Mouse (Mus musculus) neural tube, embryonic 15.5 days (tissue): Measurements from ENCODE around the gene Pwp2. TPM values are rescaled to one million over a fixed set of nuclear protein-coding genes. Genes with fewer than 3 reads are reported as not detected.

Experiments
- ATAC-seq: fragments of 200-750 bp; cut with Nextera tagmentation; 2 replicates; pipeline ENCODE4 v1.8.0; 2017; ENCODE audit warnings: mild to moderate bottlenecking, moderate TSS enrichment, moderate library complexity; ENCODE audit not compliant: low FRiP score
- H3K27ac ChIP-seq: fragments of 300-500 bp; sonication (generic); replicated peaks from 2 replicates; pipeline ENCODE4 v1.5.1; 2015; ENCODE audit warnings: mild to moderate bottlenecking, inconsistent platforms
- H3K27me3 ChIP-seq: fragments of 300-500 bp; sonication (generic); replicated peaks from 2 replicates; pipeline ENCODE4 v1.6.1; 2015; ENCODE audit warnings: inconsistent platforms
- H3K36me3 ChIP-seq: fragments of 300-500 bp; sonication (generic); 2 replicates; pipeline ENCODE4 v1.6.1; 2015; ENCODE audit warnings: inconsistent platforms
- H3K4me1 ChIP-seq: fragments of 300-500 bp; sonication (generic); 2 replicates; pipeline ENCODE4 v1.6.1; 2015; ENCODE audit warnings: inconsistent platforms
- H3K4me2 ChIP-seq: fragments of 300-500 bp; sonication (generic); 2 replicates; pipeline ENCODE4 v1.6.1; 2015; ENCODE audit warnings: inconsistent platforms, mild to moderate bottlenecking, moderate library complexity
- H3K4me3 ChIP-seq: fragments of 300-500 bp; sonication (generic); replicated peaks from 2 replicates; pipeline ENCODE4 v1.5.1; 2015; ENCODE audit warnings: mild to moderate bottlenecking, inconsistent platforms
- H3K9ac ChIP-seq: fragments of 300-500 bp; sonication (generic); replicated peaks from 2 replicates; pipeline ENCODE4 v1.6.1; 2015; ENCODE audit warnings: mild to moderate bottlenecking, inconsistent platforms
- H3K9me3 ChIP-seq: fragments of 300-500 bp; sonication (generic); replicated peaks from 2 replicates; pipeline ENCODE4 v1.6.1; 2016; ENCODE audit warnings: inconsistent platforms
- WGBS: fragments of 180-500 bp; shearing (Covaris S2); methylation state at CpG from one replicate; pipeline ENCODE4 v1.1.7; 2015; ENCODE audit warnings: mixed read lengths; 5-methylcytosine and 5-hydroxymethylcytosine counted together
- polyA plus RNA-seq: library from polyadenylated mRNA; unstranded; fragments of >200 nt; fragmentation: Nextera tagmentation; extraction: Ambion mirVana; gene quantifications from 2 replicates; pipeline ENCODE4 v1.2.1, GENCODE M21; 2015

Gene Pwp2
- polyA plus RNA-seq, 1 experiment from 2014 or later = 14.8 TPM

- no peak overlapping the region for H3K27ac ChIP-seq
- peaks cover 39% of the 10 kb centered on the region for H3K36me3 ChIP-seq
- peaks cover 13% of the 10 kb centered on the region for H3K4me1 ChIP-seq
- H3K9ac ChIP-seq = no peak overlapping the region
- H3K27me3 ChIP-seq = no peaks in the 10 kb centered on the region
- peak; percentile 13; the same call in 1 of the 2 replicates for ATAC-seq
- H3K4me3 ChIP-seq = no peak overlapping the region
- no peak overlapping the region for H3K4me2 ChIP-seq
- 90% methylated on average over 16 of the region's 16 CpGs for WGBS
- H3K9me3 ChIP-seq = no peaks in the 10 kb centered on the region
Observed at GRCm38 (mm10) chr10:78160369-78161095, 24.4 kb downstream of the Pwp2 start.

- no peaks in the 10 kb centered on the region for H3K27me3 ChIP-seq
- H3K9me3 ChIP-seq = no peaks in the 10 kb centered on the region
- H3K9ac ChIP-seq = 0 out of 2 replicates have a peak overlapping the region, but pooled peaks have one; percentile 26
- H3K4me3 ChIP-seq = 0 out of 2 replicates have a peak overlapping the region, but pooled peaks have one; percentile 9
- peaks cover 9% of the 10 kb centered on the region for H3K4me1 ChIP-seq
- H3K4me2 ChIP-seq = peak overlapping the region; percentile 51
- WGBS = 2% methylated on average over 7 of the region's 7 CpGs
- peaks cover 33% of the 10 kb centered on the region for H3K36me3 ChIP-seq
- H3K27ac ChIP-seq = no peak overlapping the region
- peak; percentile 71 for ATAC-seq
Observed at GRCm38 (mm10) chr10:78159906-78160305, 25.0 kb downstream of the Pwp2 start.

GRCm38 (mm10) chr10:78159252-78159878 lies 25.6 kb downstream of the Pwp2 start:
- no peaks in the 10 kb centered on the region for H3K9me3 ChIP-seq
- WGBS = 15% methylated on average over 17 of the region's 17 CpGs
- H3K4me1 ChIP-seq = peaks cover 9% of the 10 kb centered on the region
- no peaks in the 10 kb centered on the region for H3K27me3 ChIP-seq
- H3K36me3 ChIP-seq = peaks cover 28% of the 10 kb centered on the region
- H3K9ac ChIP-seq = 0 out of 2 replicates have a peak overlapping the region, but pooled peaks have one; percentile 26
- H3K4me3 ChIP-seq = 0 out of 2 replicates have a peak overlapping the region, but pooled peaks have one; percentile 9
- H3K4me2 ChIP-seq = peak overlapping the region; percentile 51
- no peak overlapping the region for H3K27ac ChIP-seq
- ATAC-seq = peak; percentile 30

- no peak overlapping the region for H3K9ac ChIP-seq
- peaks cover 9% of the 10 kb centered on the region for H3K4me1 ChIP-seq
- WGBS = 89% methylated on average over 15 of the region's 15 CpGs
- H3K4me2 ChIP-seq = no peak overlapping the region
- no peaks in the 10 kb centered on the region for H3K9me3 ChIP-seq
- H3K27me3 ChIP-seq = no peaks in the 10 kb centered on the region
- H3K27ac ChIP-seq = no peak overlapping the region
- no peak for ATAC-seq
- peaks cover 19% of the 10 kb centered on the region for H3K36me3 ChIP-seq
- no peak overlapping the region for H3K4me3 ChIP-seq
Observed at GRCm38 (mm10) chr10:78158041-78158440, 26.9 kb downstream of the Pwp2 start.

GRCm38 (mm10) chr10:78156926-78157325 lies 28.0 kb downstream of the Pwp2 start:
- 84% methylated on average over 6 of the region's 6 CpGs for WGBS
- Histone ChIP-seq H3K9me3 (no peaks in the 10 kb centered on the region), H3K27ac (no peak overlapping the region), H3K4me2 (no peak overlapping the region), H3K4me1 (peaks cover 9% of the 10 kb centered on the region), H3K36me3 (peaks cover 9% of the 10 kb centered on the region; the same call in 1 of the 2 replicates), H3K9ac (no peak overlapping the region), H3K27me3 (no peaks in the 10 kb centered on the region), H3K4me3 (no peak overlapping the region)
- ATAC-seq = no peak

- ATAC-seq = no peak
- WGBS = 76% methylated on average over 10 of the region's 10 CpGs
- H3K4me3 ChIP-seq = no peak overlapping the region
Observed at GRCm38 (mm10) chr10:78148834-78149766, 35.8 kb downstream of the Pwp2 start.

GRCm38 (mm10) chr10:78147908-78148441 lies 37.0 kb downstream of the Pwp2 start:
- no peak overlapping the region for H3K9ac ChIP-seq
- H3K4me3 ChIP-seq = no peak overlapping the region
- ATAC-seq = no peak
- no peaks in the 10 kb centered on the region for H3K4me1 ChIP-seq
- no peaks in the 10 kb centered on the region for H3K9me3 ChIP-seq
- H3K4me2 ChIP-seq = no peak overlapping the region
- no peaks in the 10 kb centered on the region for H3K36me3 ChIP-seq
- H3K27ac ChIP-seq = no peak overlapping the region
- WGBS = 84% methylated on average over 4 of the region's 4 CpGs
- H3K27me3 ChIP-seq = no peaks in the 10 kb centered on the region

More at GRCm38 (mm10) chr10:78148834-78149766, 35.8 kb downstream of the Pwp2 start:
- Histone ChIP-seq H3K36me3 (no peaks in the 10 kb centered on the region), H3K27me3 (no peaks in the 10 kb centered on the region), H3K9ac (no peak overlapping the region), H3K4me1 (no peaks in the 10 kb centered on the region), H3K9me3 (no peaks in the 10 kb centered on the region), H3K27ac (no peak overlapping the region), H3K4me2 (no peak overlapping the region)

GRCm38 (mm10) chr10:78143727-78144505 lies 41.0 kb downstream of the Pwp2 start:
- H3K27ac ChIP-seq = no peak overlapping the region
- no peak overlapping the region for H3K4me2 ChIP-seq
- no peaks in the 10 kb centered on the region for H3K4me1 ChIP-seq
- H3K9ac ChIP-seq = no peak overlapping the region
- H3K9me3 ChIP-seq = no peaks in the 10 kb centered on the region
- no peaks in the 10 kb centered on the region for H3K27me3 ChIP-seq
- no peak for ATAC-seq
- H3K4me3 ChIP-seq = no peak overlapping the region
- 63% methylated on average over 8 of the region's 8 CpGs for WGBS
- no peaks in the 10 kb centered on the region for H3K36me3 ChIP-seq

GRCm38 (mm10) chr10:78140843-78141242 lies 44.1 kb downstream of the Pwp2 start:
- Histone ChIP-seq H3K36me3 (no peaks in the 10 kb centered on the region), H3K4me3 (no peak overlapping the region), H3K27ac (no peak overlapping the region), H3K9ac (no peak overlapping the region), H3K27me3 (no peaks in the 10 kb centered on the region), H3K4me1 (no peaks in the 10 kb centered on the region), H3K9me3 (no peaks in the 10 kb centered on the region), H3K4me2 (no peak overlapping the region)
- no peak for ATAC-seq
- 76% methylated on average over 3 of the region's 3 CpGs for WGBS

GRCm38 (mm10) chr10:78140251-78140600 lies 44.7 kb downstream of the Pwp2 start:
- Histone ChIP-seq H3K4me1 (peaks cover 3% of the 10 kb centered on the region), H3K9me3 (no peaks in the 10 kb centered on the region), H3K36me3 (no peaks in the 10 kb centered on the region), H3K4me3 (no peak overlapping the region), H3K27ac (no peak overlapping the region), H3K4me2 (no peak overlapping the region), H3K9ac (no peak overlapping the region), H3K27me3 (no peaks in the 10 kb centered on the region)
- WGBS = 100% methylated on average over 1 of the region's 1 CpGs
- no peak for ATAC-seq
